Mouse (Mus musculus) left cerebral cortex, postnatal 10 days (tissue): ENCODE data around the gene Cd36. TPM values are rescaled to one million over a fixed set of nuclear protein-coding genes. Genes with fewer than 3 reads are reported as not detected.

Experiments used
- DNase-seq, 2 experiments: peaks; one replicate each; pipeline ENCODE4 v3.0.0; 2021 to 2022; ENCODE audit warnings: low spot score in 2 of 2, mixed read lengths in 1 of 2; ENCODE audit errors: extremely low spot score in 1 of 2
- intact Hi-C: fragments of 180-260 bp; cut with DNase I; formaldehyde crosslinking; loops from one replicate; pipeline ENCODE4 v1.15.1; 2025
- total RNA-seq, 2 experiments: library from RNA; stranded (reverse); gene quantifications; 2 replicates each; pipeline ENCODE4 v1.2.3; 2021

Cd36 gene
- total RNA-seq, 2 experiments from 2014 or later = 3.5 to 3.8 TPM

GRCm38 (mm10) chr5:17828713-17829544 lies 59.7 kb downstream of the Cd36 start:
- no peak for DNase-seq
- intact Hi-C loops = no loop called here

- no peak for DNase-seq
- intact Hi-C loops = no loop called here
Observed at GRCm38 (mm10) chr5:17821395-17821794, 67.2 kb downstream of the Cd36 start.

DNA sequence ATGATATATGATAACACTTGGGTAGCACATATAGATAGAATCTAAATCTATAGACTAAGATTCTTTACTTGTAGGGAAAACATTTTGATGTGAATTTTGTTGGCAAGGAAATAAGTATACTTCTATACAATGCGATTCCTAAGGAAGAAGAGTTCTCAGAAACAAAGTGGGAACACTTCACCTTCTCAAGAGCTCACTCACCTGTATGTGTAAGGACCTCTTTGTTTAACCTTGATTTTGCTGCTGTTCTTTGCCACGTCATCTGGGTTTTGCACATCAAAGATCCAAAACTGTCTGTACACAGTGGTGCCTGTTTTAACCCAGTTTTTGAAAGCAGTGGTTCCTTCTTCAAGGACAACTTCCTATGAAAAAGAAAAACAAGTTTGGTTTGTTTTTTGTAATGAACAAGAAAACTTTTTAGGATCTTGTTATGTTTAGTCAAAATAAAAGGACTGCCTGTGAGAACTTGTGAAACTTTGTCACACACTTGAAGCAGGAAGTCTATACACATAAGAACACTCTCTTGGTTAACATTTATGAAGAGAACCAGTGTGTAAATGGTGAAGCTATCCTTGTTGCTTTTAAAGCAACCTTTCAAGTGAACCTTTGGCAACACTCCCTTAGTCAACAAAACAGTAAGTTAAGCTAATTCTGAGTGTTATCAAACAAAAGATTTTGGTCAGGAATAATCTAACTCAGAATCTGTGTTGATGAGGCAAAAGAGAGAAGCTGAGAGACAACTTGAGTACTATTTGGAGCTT lies 68.2 kb downstream of the Cd36 start:
- intact Hi-C loops = no loop called here

DNA sequence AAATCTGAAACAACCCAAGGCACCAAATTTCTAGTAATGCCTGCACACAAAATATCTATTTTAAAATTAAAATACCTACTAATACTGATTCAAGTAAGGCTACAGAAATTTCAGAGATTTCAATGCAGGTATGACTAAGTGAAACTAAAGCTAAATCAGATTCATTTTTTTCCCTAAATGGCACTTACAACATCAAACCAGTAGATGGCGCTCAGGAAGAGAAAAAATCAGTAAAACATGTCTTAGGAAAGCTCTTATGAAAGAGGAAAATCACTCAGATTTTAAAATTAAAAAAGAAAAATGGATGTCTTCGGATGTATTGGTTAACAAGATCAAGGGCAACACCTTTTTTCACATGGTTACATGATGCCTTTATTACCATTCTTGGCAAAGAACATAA lies 72.4 kb downstream of the Cd36 start:
- DNase-seq = peak in 1 of 2 experiments; percentile 48
- intact Hi-C loops = loop anchor here (10.0 kb wide), 2 partner anchors 229 to 629 kb away; no protein-coding TSS in a partner anchor

More for the DNA sequence above, 68.2 kb downstream of the Cd36 start:
- no peak for DNase-seq

GRCm38 (mm10) chr5:17810336-17810735 lies 78.3 kb downstream of the Cd36 start:
- DNase-seq = no peak
- intact Hi-C loops = loop anchor here (10.0 kb wide), 2 partner anchors 234 to 634 kb away; no protein-coding TSS in a partner anchor

GRCm38 (mm10) chr5:17806774-17807377 lies 81.7 kb downstream of the Cd36 start:
- no peak for DNase-seq
- intact Hi-C loops = no loop called here

DNA sequence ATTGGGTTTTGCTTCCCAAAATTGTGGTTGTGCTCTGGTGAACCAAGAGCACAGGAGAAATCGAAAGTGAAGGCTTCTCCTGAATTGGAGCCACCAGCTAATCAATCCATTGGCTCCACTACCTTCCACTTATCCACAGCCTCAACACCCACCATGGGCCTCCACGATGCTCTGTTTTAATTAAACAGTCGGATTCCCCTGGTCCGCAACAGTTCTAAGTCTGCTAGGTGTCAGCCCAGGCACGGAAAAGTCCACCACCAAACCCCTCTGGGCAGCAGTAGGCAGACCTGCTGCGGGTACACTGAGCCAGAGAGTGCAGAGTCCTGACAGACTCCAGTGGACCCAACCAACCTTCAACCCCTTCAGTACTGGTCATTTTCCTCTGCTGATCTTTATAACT lies 112.0 kb downstream of the Cd36 start:
- intact Hi-C loops = no loop called here
- DNase-seq = peak in 1 of 2 experiments; percentile 82

GRCm38 (mm10) chr5:17770328-17770727 lies 118.3 kb downstream of the Cd36 start:
- no peak for DNase-seq
- intact Hi-C loops = no loop called here

GRCm38 (mm10) chr5:17766006-17766677 lies 122.5 kb downstream of the Cd36 start:
- peak in 1 of 2 experiments; percentile 55 for DNase-seq
- intact Hi-C loops = loop anchor here (5.0 kb wide), 2 partner anchors 814 to 829 kb away; no protein-coding TSS in a partner anchor

GRCm38 (mm10) chr5:17753471-17754005 lies 135.1 kb downstream of the Cd36 start:
- intact Hi-C loops = no loop called here
- no peak for DNase-seq

- DNase-seq = no peak
- intact Hi-C loops = no loop called here
Observed at GRCm38 (mm10) chr5:17748293-17748692, 140.3 kb downstream of the Cd36 start.

DNA sequence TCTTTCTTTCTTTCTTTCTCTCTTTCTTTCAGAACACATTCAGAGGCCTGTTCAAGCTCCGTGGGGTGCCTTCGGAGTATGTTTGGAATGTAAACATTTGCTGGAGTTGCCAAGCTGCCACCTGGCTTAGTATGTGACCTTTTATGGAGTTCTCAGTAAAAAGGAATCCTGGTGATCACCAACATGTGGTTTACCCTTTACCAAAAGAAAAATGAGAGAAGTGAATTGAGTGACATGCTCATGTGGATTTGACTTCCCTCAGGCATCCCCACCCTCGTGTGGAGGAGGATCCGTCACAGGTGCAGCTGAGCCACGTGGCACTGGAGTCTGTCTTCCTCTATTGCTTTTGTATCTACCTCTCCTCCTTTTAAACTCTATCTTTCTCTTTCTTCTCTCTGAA lies 141.5 kb downstream of the Cd36 start:
- DNase-seq = no peak
- intact Hi-C loops = no loop called here

- no peak for DNase-seq
- intact Hi-C loops = no loop called here
Observed at GRCm38 (mm10) chr5:17746520-17746919, 142.1 kb downstream of the Cd36 start.

DNA sequence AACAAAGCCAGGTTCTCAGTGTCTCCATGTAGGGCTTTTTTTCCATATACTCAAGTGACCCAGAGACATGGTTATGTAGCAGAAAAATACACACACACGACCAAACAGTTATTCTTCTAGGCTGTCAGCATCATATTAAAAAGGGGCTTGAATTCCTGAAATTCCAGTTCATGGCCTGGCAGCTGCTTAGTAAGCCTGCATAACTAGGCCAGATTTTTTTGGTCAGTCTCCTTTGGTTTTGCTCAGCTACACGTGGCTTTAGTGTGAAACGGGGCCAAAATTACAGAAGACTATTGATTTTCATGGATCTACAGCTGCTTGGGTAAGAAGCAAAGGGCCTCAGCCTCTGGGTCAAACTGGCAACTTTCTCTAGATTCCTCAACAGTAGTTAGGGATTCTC lies 148.8 kb downstream of the Cd36 start:
- DNase-seq = no peak
- intact Hi-C loops = no loop called here

Other genes starting within 250 kb of the Cd36 start
- gene Gnat3, start 73.7 kb upstream of the Cd36 start, total RNA-seq = not detected